Mouse (Mus musculus): ENCODE data around the gene Pigx. TPM values are rescaled to one million over a fixed set of nuclear protein-coding genes. Genes with fewer than 3 reads are reported as not detected.
"Not testable (repeated sequence)": the region's sequence is repeated elsewhere in the genome, so short reads cannot be mapped to it uniquely, and the experiment has no call there.

The Pigx gene
- polyA plus RNA-seq, 1 experiment from 2014 or later, result 94.0 TPM

DNA sequence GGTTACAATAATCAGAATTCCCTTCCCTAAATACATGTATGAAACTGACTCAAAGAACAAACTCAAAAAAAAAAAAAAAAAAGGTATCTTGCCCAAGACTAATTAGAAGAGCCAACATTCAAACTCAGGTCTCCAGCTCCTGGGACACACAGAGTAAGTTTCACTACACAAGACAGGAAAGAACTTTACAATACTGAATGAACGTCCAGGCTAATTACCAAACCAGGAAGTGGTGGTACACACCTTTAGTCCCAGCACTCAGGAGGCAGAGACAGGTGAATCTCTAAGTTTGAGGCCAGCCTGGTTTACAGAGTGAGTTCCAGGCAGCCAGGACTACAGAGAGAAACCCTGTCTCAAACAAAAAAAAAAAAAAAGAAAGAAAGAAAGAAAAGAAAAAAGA, 23.8 kb downstream of the Pigx start:
- Histone ChIP-seq H3K36me3 (ENCODE audit: control insufficient read depth, insufficient read depth, low read length) (no peaks in the 10 kb centered on the region), H3K4me1 (ENCODE audit: control insufficient read depth, insufficient read depth, low read depth, low read length) (peaks cover 15% of the 10 kb centered on the region), H3K4me2 (ENCODE audit: low read length) (no peak overlapping the region), H3K9me3 (ENCODE audit: control insufficient read depth, low read length) (no peaks in the 10 kb centered on the region), H3K27ac (ENCODE audit: low read depth, low read length) (no peak overlapping the region), H3K9ac (ENCODE audit: low read depth, low read length) (no peak overlapping the region), H3K27me3 (replicated peaks; ENCODE audit: control insufficient read depth, insufficient read depth, low read length) (no peaks in the 10 kb centered on the region), H3K4me3 (ENCODE audit: low read length) (no peak overlapping the region)
- no peak for ATAC-seq
- WGBS, result 67% methylated on average over 1 of the region's 1 CpGs

DNA sequence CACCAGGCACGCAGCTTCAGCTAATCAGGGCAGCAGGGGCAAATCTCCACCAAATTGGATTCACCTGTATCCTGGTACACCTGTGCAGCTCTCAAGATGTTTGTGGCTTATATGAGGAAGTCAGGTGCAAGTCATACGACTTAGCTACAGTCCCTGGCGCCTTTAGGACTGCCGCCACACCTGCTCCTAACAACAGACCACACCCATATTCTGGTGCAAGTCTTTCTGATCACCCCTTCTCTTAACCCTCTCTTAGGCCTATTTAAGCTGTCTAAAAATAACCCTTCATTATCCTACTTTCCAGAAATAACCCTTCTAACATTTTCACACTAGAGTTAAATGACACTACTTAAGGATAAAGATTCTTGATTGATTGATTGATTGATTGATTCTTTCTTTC, 29.5 kb downstream of the Pigx start:
- H3K9me3 ChIP-seq (ENCODE audit: control insufficient read depth, low read length); H3K4me1 ChIP-seq (ENCODE audit: control insufficient read depth, insufficient read depth, low read depth, low read length); H3K9ac ChIP-seq (ENCODE audit: low read depth, low read length); H3K27me3 ChIP-seq (replicated peaks; ENCODE audit: control insufficient read depth, insufficient read depth, low read length); H3K4me2 ChIP-seq (ENCODE audit: low read length); ATAC-seq; H3K27ac ChIP-seq (ENCODE audit: low read depth, low read length); H3K4me3 ChIP-seq (ENCODE audit: low read length); H3K36me3 ChIP-seq (ENCODE audit: control insufficient read depth, insufficient read depth, low read length): not testable (repeated sequence)
- 82% methylated on average over 4 of the region's 4 CpGs for WGBS

DNA sequence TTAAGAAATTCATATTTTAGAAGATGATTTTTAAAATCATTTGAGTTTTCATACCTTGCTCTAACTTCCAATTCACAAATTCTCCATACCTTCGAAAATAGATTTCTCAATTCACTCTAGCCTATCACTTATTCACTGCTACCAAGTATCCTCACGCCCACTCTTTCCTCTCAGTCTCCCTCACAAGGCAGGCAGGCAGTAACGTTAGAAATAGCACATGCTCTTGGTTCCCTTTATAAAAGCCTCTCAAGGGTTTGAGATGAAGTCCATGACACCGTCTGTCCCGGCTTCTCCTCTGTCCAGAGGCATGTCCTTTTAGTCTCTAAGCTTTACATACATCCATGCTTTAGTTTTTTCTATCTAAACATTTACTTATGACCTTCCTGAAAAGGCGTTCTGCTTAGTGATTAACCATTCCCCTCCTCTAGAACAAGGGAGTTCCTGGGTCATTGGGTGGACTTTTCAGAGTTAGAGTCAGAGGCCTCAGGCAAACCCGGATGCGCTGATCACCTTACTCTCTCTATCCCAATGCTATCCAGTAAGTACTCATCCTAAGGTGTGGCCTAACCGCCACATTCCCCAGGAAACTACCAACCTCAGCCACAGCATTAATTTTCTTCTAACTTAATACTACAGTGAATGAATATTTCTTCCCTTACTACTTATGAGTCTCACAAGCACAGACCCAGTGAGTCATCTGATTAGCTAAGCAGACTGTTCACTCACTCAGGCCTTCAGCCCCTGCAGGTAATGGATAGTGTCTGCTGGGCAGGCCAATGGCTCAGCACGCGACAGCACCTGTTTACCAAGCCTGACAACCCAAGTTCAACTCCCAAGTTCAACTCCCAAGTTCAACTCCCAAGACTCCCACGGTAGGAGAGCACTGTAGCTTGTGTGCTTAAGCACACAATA, 30.9 kb downstream of the Pigx start:
- Histone ChIP-seq H3K36me3 (ENCODE audit: control insufficient read depth, insufficient read depth, low read length) (no peaks in the 10 kb centered on the region), H3K27me3 (replicated peaks; ENCODE audit: control insufficient read depth, insufficient read depth, low read length) (no peaks in the 10 kb centered on the region), H3K4me3 (ENCODE audit: low read length) (no peak overlapping the region), H3K9ac (ENCODE audit: low read depth, low read length) (no peak overlapping the region), H3K4me1 (ENCODE audit: control insufficient read depth, insufficient read depth, low read depth, low read length) (no peaks in the 10 kb centered on the region), H3K9me3 (ENCODE audit: control insufficient read depth, low read length) (no peaks in the 10 kb centered on the region), H3K4me2 (ENCODE audit: low read length) (no peak overlapping the region), H3K27ac (ENCODE audit: low read depth, low read length) (no peak overlapping the region)
- no peak for ATAC-seq
- WGBS, result 85% methylated on average over 12 of the region's 12 CpGs

DNA sequence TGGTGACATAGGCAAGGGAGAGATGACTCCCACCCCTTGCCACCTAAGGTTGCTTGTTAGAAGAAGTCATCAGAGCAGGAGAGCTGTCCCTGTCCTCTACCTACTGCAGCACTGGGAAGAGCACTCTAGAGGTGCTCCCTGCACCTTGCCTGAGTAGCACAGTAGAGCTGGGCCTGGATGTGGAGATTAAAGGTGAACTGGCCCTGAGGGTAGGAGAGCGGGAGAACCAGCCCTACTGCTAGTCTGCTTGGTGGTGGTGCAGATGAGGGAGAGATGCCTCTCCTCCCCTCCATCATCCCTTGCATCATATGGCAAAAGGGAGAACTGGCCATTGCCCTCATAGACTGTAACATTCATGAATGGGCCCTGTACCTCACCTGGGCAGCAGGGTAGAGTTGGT, 32.6 kb downstream of the Pigx start:
- H3K9me3 ChIP-seq (ENCODE audit: control insufficient read depth, low read length), result no peaks in the 10 kb centered on the region
- no peak for ATAC-seq
- H3K4me1 ChIP-seq (ENCODE audit: control insufficient read depth, insufficient read depth, low read depth, low read length), result no peaks in the 10 kb centered on the region
- no peak overlapping the region for H3K4me2 ChIP-seq (ENCODE audit: low read length)
- 100% methylated on average over 1 of the region's 1 CpGs for WGBS
- H3K4me3 ChIP-seq (ENCODE audit: low read length), result no peak overlapping the region
- H3K27me3 ChIP-seq (replicated peaks; ENCODE audit: control insufficient read depth, insufficient read depth, low read length), result no peaks in the 10 kb centered on the region
- no peak overlapping the region for H3K27ac ChIP-seq (ENCODE audit: low read depth, low read length)
- no peak overlapping the region for H3K9ac ChIP-seq (ENCODE audit: low read depth, low read length)
- H3K36me3 ChIP-seq (ENCODE audit: control insufficient read depth, insufficient read depth, low read length), result no peaks in the 10 kb centered on the region

GRCm38 (mm10) chr16:32063900-32064299, 35.6 kb downstream of the Pigx start:
- H3K9me3 ChIP-seq (ENCODE audit: control insufficient read depth, low read length), result no peaks in the 10 kb centered on the region
- no peak overlapping the region for H3K4me2 ChIP-seq (ENCODE audit: low read length)
- H3K4me3 ChIP-seq (ENCODE audit: low read length), result no peak overlapping the region
- no peak overlapping the region for H3K9ac ChIP-seq (ENCODE audit: low read depth, low read length)
- H3K36me3 ChIP-seq (ENCODE audit: control insufficient read depth, insufficient read depth, low read length), result no peaks in the 10 kb centered on the region
- H3K27me3 ChIP-seq (replicated peaks; ENCODE audit: control insufficient read depth, insufficient read depth, low read length), result no peaks in the 10 kb centered on the region
- no peaks in the 10 kb centered on the region for H3K4me1 ChIP-seq (ENCODE audit: control insufficient read depth, insufficient read depth, low read depth, low read length)
- ATAC-seq, result no peak
- 81% methylated on average over 7 of the region's 7 CpGs for WGBS
- H3K27ac ChIP-seq (ENCODE audit: low read depth, low read length), result no peak overlapping the region

DNA sequence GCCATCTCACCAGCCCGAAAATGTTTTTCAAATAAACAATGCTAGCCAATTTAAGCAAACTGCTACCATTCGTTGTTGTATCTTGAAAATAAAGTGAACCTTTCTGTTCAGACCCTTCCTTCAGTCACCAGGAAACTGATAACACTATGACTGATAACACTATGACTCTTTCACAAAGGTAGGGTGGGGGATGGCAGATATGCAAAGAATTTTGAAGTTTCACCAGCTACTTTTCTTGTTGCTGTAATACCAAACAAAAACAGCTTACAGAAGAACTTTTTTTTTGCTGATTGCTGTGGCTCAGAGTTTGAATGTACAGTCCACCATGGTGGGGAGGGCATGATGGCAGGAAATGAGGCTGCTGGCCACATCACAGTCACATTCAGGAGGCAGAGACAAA, 37.3 kb downstream of the Pigx start:
- no peak for ATAC-seq
- 93% methylated on average over 2 of the region's 2 CpGs for WGBS

DNA sequence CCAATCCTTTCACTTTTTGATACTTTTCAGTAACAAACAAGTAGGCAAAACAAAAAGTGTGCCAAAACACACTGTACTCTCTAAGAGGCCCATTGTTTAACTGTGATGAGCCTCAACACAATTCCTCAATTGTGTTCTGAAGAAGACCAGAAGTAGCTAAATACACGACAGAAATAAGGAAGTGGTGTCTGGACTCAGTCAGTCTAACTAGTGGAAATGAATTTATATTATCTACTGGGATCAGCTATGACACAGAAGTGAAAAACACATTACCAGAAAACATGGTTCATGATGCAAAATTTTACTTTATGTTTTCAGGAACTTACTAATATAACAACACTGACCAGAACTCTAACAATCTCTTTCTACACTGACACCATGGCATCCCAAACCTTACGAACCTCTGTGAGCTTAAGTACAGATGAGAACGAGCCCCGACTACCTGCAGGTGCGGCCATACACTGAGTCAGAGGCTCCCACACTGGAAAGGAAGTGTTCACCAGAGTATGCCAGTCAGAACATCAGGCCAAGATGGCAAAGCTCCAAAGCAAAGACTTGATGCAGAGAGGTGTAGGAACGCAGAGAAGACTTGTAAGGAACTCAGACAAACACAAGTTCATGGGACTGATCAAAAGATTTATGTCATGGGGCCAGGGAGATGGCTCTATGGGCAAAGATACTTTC, 39.6 kb downstream of the Pigx start:
- Histone ChIP-seq H3K4me2 (ENCODE audit: low read length) (no peak overlapping the region), H3K4me3 (ENCODE audit: low read length) (no peak overlapping the region), H3K9me3 (ENCODE audit: control insufficient read depth, low read length) (no peaks in the 10 kb centered on the region), H3K36me3 (ENCODE audit: control insufficient read depth, insufficient read depth, low read length) (no peaks in the 10 kb centered on the region), H3K4me1 (ENCODE audit: control insufficient read depth, insufficient read depth, low read depth, low read length) (no peaks in the 10 kb centered on the region), H3K27me3 (replicated peaks; ENCODE audit: control insufficient read depth, insufficient read depth, low read length) (no peaks in the 10 kb centered on the region), H3K9ac (ENCODE audit: low read depth, low read length) (no peak overlapping the region), H3K27ac (ENCODE audit: low read depth, low read length) (no peak overlapping the region)
- ATAC-seq, result no peak
- WGBS, result 83% methylated on average over 6 of the region's 6 CpGs

More for the DNA sequence above, 37.3 kb downstream of the Pigx start:
- H3K36me3 ChIP-seq (ENCODE audit: control insufficient read depth, insufficient read depth, low read length), result no peaks in the 10 kb centered on the region
- no peak overlapping the region for H3K4me3 ChIP-seq (ENCODE audit: low read length)
- H3K4me2 ChIP-seq (ENCODE audit: low read length), result no peak overlapping the region
- no peak overlapping the region for H3K27ac ChIP-seq (ENCODE audit: low read depth, low read length)
- H3K9me3 ChIP-seq (ENCODE audit: control insufficient read depth, low read length), result no peaks in the 10 kb centered on the region
- H3K9ac ChIP-seq (ENCODE audit: low read depth, low read length), result no peak overlapping the region
- H3K27me3 ChIP-seq (replicated peaks; ENCODE audit: control insufficient read depth, insufficient read depth, low read length), result no peaks in the 10 kb centered on the region
- no peaks in the 10 kb centered on the region for H3K4me1 ChIP-seq (ENCODE audit: control insufficient read depth, insufficient read depth, low read depth, low read length)

GRCm38 (mm10) chr16:32058817-32059216, 40.7 kb downstream of the Pigx start:
- no peaks in the 10 kb centered on the region for H3K4me1 ChIP-seq (ENCODE audit: control insufficient read depth, insufficient read depth, low read depth, low read length)
- H3K4me3 ChIP-seq (ENCODE audit: low read length), result no peak overlapping the region
- H3K36me3 ChIP-seq (ENCODE audit: control insufficient read depth, insufficient read depth, low read length), result no peaks in the 10 kb centered on the region
- no peak overlapping the region for H3K27ac ChIP-seq (ENCODE audit: low read depth, low read length)
- no peaks in the 10 kb centered on the region for H3K9me3 ChIP-seq (ENCODE audit: control insufficient read depth, low read length)
- no peak overlapping the region for H3K9ac ChIP-seq (ENCODE audit: low read depth, low read length)
- 91% methylated on average over 5 of the region's 5 CpGs for WGBS
- H3K4me2 ChIP-seq (ENCODE audit: low read length), result no peak overlapping the region
- H3K27me3 ChIP-seq (replicated peaks; ENCODE audit: control insufficient read depth, insufficient read depth, low read length), result no peaks in the 10 kb centered on the region
- ATAC-seq, result no peak

GRCm38 (mm10) chr16:32042367-32042766, 57.2 kb downstream of the Pigx start:
- no peaks in the 10 kb centered on the region for H3K4me1 ChIP-seq (ENCODE audit: control insufficient read depth, insufficient read depth, low read depth, low read length)
- no peak overlapping the region for H3K4me3 ChIP-seq (ENCODE audit: low read length)
- no peak overlapping the region for H3K27ac ChIP-seq (ENCODE audit: low read depth, low read length)
- H3K4me2 ChIP-seq (ENCODE audit: low read length), result no peak overlapping the region
- no peak overlapping the region for H3K9ac ChIP-seq (ENCODE audit: low read depth, low read length)
- no peaks in the 10 kb centered on the region for H3K9me3 ChIP-seq (ENCODE audit: control insufficient read depth, low read length)
- WGBS, result 89% methylated on average over 4 of the region's 4 CpGs
- peaks cover 39% of the 10 kb centered on the region for H3K36me3 ChIP-seq (ENCODE audit: control insufficient read depth, insufficient read depth, low read length)
- ATAC-seq, result no peak
- H3K27me3 ChIP-seq (replicated peaks; ENCODE audit: control insufficient read depth, insufficient read depth, low read length), result no peaks in the 10 kb centered on the region

All from hindbrain, embryonic 16.5 days (tissue).